Mouse (Mus musculus) left cerebral cortex, adult 9 months (tissue): ENCODE results near the gene Mrpl4.
"Not testable (repeated sequence)": the region's sequence is repeated elsewhere in the genome, so short reads cannot be mapped to it uniquely, and the experiment has no call there.

Source experiments
- DNase-seq, 2 experiments: peaks; one replicate each; pipeline ENCODE4 v3.0.0; 2022; ENCODE audit warnings: low spot score in 2 of 2

Mrpl4 gene

DNA sequence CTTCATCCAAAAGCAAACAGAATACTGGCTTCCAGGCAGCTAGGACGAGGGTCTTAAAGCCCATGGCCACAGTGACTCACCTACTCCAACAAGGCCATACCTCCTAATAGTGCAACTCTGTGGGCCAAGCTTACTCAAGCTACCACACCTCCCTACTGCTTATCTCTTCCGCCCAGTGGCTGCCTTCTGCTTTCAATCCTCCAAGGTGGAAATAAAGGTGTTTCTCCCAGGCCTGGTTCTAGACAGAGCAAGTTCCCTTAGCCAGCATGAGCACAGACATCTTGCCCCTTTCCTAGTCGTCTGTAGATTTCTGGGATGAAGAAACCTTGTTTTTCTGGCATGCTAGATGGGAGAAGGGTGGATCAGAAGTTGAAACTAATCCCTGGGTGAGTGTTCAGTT, 37.2 kb downstream of the Mrpl4 start:
- DNase-seq = no peak

- peak; percentile 87 to 89 for DNase-seq
Measured at GRCm38 (mm10) chr9:21041308-21041707, 38.8 kb downstream of the Mrpl4 start.

GRCm38 (mm10) chr9:21043563-21043962, 41.0 kb downstream of the Mrpl4 start:
- DNase-seq = no peak

- DNase-seq = not testable (repeated sequence)
Measured at GRCm38 (mm10) chr9:21044785-21045184, 42.2 kb downstream of the Mrpl4 start.

GRCm38 (mm10) chr9:21045235-21045634, 42.7 kb downstream of the Mrpl4 start:
- DNase-seq = no peak

GRCm38 (mm10) chr9:21051578-21051977, 49.0 kb downstream of the Mrpl4 start:
- no peak for DNase-seq
